Mouse (Mus musculus) heart, postnatal 10 days (tissue): ENCODE results near the gene Nfam1. TPM values are rescaled to one million over a fixed set of nuclear protein-coding genes. Genes with fewer than 3 reads are reported as not detected.

Experiments
- DNase-seq, 2 experiments: peaks; one replicate each; pipeline ENCODE4 v3.0.0; 2021
- intact Hi-C: fragments of 180-260 bp; cut with DNase I; formaldehyde crosslinking; loops from one replicate; pipeline ENCODE4 v1.15.1; 2025
- microRNA-seq, 2 experiments: library from miRNA; unstranded; fragments of <30 nt; microRNA quantifications; one replicate each; pipeline ENCODE4 v1.2.0; 2022
- total RNA-seq, 2 experiments: library from RNA; stranded (reverse); gene quantifications; 2 replicates each; pipeline ENCODE4 v1.2.3; 2021

Nfam1 gene
- total RNA-seq, 2 experiments from 2014 or later: 1.6 to 2.2 TPM

DNA sequence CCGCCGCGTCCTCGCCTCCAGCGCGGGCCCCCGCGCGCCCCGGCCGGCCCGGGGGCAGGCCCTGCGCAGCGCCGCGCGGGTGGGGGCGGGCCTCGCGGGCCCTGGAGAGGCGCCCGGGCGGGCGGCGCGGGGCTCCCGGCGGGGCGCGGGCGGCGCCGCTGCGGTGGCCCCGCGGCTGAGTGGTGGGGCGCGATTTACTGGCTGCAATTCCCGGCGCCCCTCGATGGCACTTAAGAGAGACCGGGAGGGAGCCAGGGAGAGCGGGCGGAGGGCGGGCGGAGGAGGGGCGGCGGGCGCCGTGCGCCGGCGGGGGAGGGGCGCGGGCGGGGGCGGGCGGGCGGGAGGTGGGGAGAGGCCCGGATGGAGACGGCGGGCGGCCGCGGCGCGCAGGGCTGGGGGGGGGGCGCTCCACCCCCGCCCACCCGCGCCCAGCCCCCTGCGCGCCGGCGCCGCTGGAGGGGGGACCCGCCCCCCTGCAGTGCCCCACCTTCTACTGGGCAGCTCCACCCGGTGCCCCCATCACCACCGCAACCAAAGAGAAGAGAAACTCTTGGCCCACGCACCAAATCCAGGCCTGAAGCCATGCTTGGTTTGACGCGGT is 69.5 kb downstream of the Nfam1 start:
- intact Hi-C loops: no loop called here
- DNase-seq: no peak

DNA sequence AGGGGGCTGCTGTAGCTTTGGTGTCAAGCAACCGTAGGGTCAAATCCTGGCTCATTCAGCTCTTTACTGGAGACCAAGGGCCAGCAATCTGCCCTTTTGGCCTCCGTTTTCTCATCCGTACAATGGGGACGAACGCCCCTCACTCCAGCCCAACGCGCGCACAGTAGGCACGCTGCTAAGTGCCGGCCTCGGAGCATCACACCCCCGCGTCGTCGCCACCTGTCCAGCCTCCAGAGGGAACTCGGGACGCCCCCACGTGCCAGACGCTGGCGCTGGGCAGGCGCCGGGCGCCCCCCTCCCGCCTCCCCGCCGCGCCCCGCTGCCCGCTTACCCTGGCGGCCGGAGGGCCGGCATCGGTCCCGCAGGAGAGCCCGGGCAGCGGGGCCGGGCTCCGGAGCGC is 70.0 kb downstream of the Nfam1 start:
- DNase-seq: peak; percentile 8 to 22
- intact Hi-C loops: no loop called here

DNA sequence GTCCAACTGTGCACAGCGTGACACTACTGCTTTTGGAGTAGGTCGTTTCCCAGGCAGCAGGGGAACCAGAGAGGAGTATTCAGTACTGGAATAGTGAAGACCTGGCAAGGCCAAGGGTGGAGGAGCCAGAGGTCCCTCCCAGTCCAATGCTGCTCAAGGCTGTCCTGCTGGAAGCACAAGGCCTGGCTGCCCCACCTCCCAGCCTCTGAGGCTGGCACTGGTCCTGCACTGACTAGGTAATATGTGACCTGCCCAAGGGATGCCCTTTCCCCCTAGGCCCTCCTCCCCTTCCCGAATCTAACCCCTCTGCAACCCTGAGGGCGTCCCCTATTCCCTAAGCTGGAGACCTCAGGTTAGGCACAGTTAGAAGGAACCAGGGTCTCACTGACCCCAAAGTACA is 70.6 kb downstream of the Nfam1 start:
- DNase-seq: peak in 1 of 2 experiments; percentile 33
- intact Hi-C loops: no loop called here

DNA sequence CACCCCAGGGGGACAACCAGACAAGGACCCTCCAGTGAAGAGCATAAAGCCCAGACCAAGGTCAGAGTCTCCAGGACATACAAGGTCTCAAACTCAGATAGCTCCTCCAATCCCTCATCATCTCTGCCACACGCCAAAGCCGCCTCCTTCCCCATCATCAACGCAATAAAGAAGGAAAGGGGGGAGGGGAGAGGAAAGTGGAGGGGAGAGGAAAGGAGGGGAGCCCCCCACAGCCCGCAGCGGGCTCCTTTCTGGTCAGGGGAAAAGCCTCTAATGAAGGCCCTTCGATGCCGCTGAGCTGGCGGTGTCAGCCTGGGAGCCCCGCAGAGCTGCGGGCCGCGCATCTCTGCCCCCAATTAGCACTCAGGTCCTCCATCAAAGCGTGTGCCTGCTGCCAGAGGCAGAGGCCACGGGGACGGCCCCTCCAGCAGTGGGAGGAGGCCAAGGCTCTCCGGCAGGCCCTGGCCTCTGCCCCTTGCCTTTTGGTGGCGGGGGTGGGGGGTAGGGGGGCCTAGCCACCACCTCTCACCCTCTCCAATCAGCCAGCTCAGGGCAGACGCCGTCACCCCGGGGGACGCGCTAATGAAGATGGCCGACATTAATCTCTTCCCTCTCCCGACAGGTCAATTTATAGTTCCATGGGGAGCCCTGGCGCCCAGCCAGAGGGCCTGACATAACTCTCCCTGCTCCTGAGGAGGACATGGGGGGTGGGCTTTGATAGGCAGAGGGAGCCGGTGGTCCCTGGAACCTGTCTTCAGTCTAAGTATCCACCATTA is 72.1 kb downstream of the Nfam1 start:
- intact Hi-C loops: no loop called here
- DNase-seq: no peak

DNA sequence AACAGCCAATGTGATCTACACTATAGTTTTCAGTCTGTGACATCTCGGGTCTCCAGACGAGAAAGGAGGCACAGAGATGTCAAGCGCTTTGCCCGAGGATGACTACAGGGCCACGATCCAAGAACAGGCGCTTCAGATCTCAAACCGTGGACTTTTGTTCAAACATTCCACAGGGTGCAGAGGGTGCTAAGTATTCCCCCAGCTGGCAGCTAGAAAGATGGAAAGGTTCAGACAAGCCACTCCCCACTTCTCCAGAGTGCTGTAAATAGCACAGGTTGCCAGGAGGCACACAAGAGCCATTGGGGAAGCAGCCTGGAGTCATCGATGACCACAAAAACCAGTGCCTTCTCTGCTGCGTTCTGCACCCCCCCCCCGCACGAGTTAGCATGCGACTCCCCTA is 74.0 kb downstream of the Nfam1 start:
- intact Hi-C loops: no loop called here
- DNase-seq: no peak

DNA sequence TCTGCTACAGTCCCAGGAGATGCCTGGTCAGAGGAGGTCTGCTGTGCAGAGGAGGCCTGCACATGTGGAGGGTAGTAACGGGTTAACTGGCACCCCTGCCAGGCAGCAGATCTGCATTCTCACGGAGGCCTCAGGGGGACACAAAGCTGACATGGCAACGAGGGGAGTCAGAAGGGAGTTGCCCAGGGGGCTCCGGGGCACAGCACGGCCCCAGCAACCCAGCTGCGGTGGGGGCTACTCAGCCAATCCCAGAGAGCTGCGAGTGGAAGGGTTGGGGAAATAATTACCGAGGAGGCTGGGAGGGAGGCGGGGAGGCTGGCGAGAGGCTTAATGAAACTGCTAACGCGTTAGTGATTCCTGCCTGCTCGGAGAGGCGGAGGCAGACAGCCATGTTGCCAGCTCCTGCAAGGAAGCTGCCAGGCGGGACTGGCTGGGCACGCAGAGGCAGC is 74.8 kb downstream of the Nfam1 start:
- DNase-seq: peak in 1 of 2 experiments; percentile 40
- intact Hi-C loops: no loop called here

DNA sequence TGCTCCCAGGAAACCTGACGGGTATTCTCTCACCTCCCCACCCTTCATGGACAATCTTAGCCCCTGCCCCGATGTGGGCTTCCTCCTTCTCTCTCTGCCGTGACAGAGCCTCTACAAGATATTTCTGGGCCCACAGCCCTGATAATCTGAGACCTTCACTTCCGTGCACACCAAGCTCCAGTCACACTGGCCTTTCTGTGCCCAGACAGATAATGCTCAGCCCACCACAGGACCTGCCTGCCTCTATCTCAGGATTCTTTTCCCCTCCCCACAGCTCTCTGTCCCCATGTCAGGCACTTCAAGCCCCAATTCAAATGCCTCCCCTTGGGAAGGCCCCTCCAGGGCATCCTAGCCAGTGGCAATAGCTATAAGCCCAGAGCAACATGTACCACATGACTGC is 76.4 kb downstream of the Nfam1 start:
- intact Hi-C loops: no loop called here
- DNase-seq: no peak

DNA sequence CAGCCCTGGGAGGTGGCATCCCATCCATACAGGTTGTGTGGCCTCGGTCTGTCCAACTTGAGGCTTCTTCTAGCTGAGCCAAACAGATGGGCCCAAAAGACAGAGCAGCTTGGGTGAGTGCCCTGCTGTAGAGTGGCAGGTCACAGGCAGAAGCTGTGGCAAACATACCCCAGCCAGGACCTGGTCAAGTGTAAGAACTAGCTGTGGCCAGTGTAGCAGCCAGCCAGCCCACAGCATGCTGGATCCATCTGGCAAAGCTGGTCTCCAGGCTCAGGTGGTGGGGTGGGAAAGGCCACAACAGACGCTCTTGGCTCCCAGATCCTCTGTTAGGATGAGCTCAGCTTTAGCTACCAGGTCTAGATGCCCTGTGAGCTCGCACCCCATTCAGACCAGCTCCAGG is 76.8 kb downstream of the Nfam1 start:
- intact Hi-C loops: no loop called here
- no peak for DNase-seq

DNA sequence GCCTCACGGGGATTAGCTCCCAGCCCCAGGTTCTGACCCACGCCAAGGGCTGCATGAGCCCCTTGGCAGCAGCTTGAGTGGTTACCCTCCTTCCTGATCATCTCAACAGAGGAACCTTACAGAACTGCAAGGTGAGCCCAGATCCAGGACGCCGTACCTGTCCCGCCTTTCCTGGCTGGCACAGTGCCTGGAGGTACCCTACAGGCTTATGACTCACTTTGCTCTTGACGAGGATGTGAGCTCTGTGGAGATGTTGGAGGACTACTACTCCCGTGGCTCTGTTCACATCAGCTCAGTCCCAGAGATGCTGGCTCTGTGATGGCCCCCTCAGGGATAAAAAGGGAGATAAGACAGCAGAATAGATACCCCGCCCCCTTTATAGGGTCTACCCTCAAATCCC is 77.8 kb downstream of the Nfam1 start:
- intact Hi-C loops: no loop called here

DNA sequence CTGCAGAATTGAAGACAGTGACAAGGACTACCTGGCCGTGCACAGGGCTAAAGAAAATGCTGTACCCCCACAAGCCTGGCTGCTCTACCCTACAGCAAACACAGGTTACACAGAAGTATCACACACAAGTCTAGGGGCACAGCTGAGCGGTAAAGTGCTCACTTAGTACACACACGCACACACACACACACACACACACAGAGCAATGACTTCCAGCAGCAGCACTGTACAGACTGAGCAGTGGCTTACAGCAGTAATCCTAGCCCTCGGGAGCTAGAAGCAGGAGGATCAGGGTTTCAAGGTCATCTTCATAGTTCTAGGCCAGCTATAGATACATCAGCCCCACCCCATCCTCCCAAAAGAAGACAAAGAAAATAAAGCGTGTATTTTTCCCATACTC is 79.1 kb downstream of the Nfam1 start:
- intact Hi-C loops: no loop called here

More for the DNA sequence above, 77.8 kb downstream of the Nfam1 start:
- DNase-seq: no peak

DNA sequence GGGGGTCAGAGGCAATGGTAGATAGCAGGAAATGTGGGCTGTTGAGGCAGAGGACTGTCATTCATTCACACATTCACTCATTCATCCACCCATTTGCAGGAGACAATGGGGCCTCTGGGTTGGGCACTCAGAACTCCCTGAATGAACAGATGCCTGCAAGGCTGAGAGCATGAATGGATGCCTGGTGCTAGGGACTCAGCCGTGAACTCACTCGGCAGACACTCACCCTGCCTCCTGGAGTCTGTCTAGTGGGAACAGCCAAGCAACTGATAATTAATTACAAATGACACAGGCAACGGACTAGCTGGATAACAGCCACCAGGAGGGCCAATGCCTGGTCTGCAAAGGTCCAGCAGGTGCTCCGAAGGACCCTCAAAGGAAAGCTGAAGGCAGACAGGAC is 80.0 kb downstream of the Nfam1 start:
- no peak for DNase-seq
- intact Hi-C loops: no loop called here

More for the DNA sequence above, 79.1 kb downstream of the Nfam1 start:
- DNase-seq: no peak

DNA sequence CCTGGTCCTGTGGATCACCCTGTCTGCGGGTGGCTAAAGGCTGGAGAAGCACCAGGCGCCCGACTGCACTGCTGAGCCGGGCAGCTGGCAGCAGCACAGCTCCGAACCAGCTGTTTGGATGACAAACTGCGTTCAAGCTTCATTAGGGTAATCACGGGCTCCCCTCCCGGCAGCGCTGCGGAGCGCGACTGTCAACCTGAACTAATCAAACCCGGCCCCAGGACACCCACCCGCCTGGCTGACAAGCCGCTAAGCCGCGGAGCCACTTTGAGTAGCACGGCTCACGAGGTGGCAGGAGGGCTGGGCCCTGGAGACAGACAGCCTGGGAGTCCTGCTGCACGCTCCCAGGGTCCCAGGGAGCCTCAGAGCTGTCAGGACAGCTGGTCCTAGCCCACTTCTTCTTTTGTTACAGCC is 80.8 kb downstream of the Nfam1 start:
- intact Hi-C loops: no loop called here
- no peak for DNase-seq

DNA sequence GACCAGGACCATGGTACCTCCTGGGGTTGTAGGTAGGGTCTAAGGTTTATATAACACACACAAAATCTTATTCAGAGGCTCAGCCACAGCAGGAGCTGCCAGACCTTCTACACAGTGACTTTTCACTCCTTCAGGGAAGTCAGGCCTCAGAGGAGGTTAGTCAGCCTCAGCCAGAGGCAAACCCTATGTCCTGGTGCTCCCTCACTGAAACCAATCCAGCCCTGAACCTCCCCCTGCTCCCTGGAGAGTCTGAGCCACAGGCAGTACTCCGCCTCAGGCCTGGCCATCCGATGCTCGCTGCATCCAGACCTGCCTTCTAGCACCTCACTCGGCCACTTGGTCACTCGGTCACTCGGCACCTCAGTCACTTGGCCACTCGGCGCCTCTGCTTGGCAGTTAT is 82.9 kb downstream of the Nfam1 start:
- DNase-seq: peak in 1 of 2 experiments; percentile 18
- intact Hi-C loops: no loop called here

DNA sequence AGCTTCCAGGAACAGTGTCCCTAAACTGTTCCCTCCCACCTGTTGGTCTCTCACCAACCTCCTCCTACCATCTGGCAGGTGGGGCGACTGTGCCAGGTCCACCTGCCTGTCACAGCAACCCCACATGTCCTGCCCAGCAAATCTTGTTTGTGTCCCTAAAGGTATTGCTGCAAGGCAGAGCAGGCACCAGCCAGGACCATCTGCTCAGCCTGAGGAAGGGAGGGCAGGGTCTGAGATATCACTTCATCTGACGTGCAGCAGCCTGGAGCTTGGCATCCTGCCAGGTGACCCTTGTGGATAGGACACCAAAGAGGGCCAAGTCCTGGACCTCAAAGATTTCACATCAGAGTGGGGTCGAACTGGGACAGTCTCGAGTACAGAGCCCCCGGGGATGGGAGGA is 85.7 kb downstream of the Nfam1 start:
- no peak for DNase-seq
- intact Hi-C loops: no loop called here

DNA sequence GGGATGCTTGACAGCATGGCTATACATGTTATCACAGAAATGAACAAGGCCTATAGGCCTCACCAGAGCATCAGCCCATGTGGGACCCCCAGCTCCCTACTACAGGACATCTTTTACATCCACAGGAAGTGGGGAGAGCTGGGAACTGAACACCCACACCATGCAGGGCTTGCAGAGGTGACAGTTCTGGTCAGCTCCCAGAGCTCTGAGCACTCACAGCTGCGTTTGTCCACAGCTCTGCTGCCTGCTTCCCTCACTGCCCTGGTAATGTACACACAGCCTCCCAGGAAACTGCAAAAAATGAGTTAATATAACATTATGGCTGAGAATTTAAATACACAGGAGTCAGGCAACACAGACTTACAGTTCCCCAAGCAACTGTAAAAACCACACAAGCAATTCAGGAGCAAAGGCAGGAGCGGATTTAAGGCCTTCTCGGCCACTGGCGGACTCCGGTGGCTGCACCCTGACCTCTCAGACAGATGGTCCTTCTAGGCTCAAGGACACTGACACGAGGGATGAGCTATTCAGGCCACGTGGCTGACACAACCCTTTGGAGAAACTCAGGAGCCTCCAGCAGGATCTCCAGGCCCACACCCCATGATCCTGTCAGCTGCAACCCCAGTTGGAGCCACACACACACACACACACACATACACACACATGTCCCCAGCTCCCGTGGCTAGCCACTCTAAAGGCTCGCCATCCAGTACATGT is 88.5 kb downstream of the Nfam1 start:
- no peak for DNase-seq
- intact Hi-C loops: no loop called here

Small RNA genes lying within 50 kb of the gene (microRNA-seq; reads per million reads assigned to microRNA genes)
- 1.2 to 4.5 reads per million in 2 experiments for gene Mir3080

Other genes starting within 250 kb of the Nfam1 start
- gene Cyp2d26, start 239.0 kb downstream of the Nfam1 start, total RNA-seq: not detected
- gene Tcf20, start 45.4 kb downstream of the Nfam1 start, total RNA-seq: 10 to 100 TPM; 60.7 to 67.9 TPM
- gene Serhl, start 56.2 kb upstream of the Nfam1 start, total RNA-seq: 10 to 100 TPM; 54.6 to 59.1 TPM
- 10 to 100 TPM; 37.3 to 46.2 TPM for gene Rrp7a, start 89.5 kb upstream of the Nfam1 start, total RNA-seq
- gene Poldip3, start 116.1 kb upstream of the Nfam1 start, total RNA-seq: 10 to 100 TPM; 45.7 to 47.3 TPM
- 100 to 1,000 TPM; 133 to 136 TPM for gene Cyb5r3, start 139.3 kb upstream of the Nfam1 start, total RNA-seq
- 1 to 10 TPM; 5.3 to 7.5 TPM for gene A4galt, start 218.5 kb upstream of the Nfam1 start, total RNA-seq